Mouse (Mus musculus) liver, embryonic 16.5 days (tissue): ENCODE results near the gene Adamts8. TPM values are rescaled to one million over a fixed set of nuclear protein-coding genes. Genes with fewer than 3 reads are reported as not detected.

Experiments
- ATAC-seq: fragments of 200-750 bp; cut with Nextera tagmentation; 2 replicates; pipeline ENCODE4 v1.8.0; 2017; ENCODE audit warnings: low read depth, mild to moderate bottlenecking, moderate number of reproducible peaks, moderate library complexity
- H3K27ac ChIP-seq: fragments of 300-500 bp; sonication (generic); 2 replicates; pipeline ENCODE4 v1.5.1; 2014; ENCODE audit warnings: mild to moderate bottlenecking, low read length
- H3K27me3 ChIP-seq: fragments of 300-500 bp; sonication (generic); 2 replicates; pipeline ENCODE4 v1.6.1; 2014; ENCODE audit warnings: low read depth, low read length, mixed read lengths; ENCODE audit not compliant: control insufficient read depth, insufficient read depth
- H3K36me3 ChIP-seq: fragments of 300-500 bp; sonication (generic); 2 replicates; pipeline ENCODE4 v1.6.1; 2014; ENCODE audit warnings: mild to moderate bottlenecking; ENCODE audit not compliant: control insufficient read depth, insufficient read depth
- H3K4me1 ChIP-seq: fragments of 300-500 bp; sonication (generic); 2 replicates; pipeline ENCODE4 v1.6.1; 2014; ENCODE audit warnings: low read depth, low read length, mixed read lengths; ENCODE audit not compliant: control insufficient read depth
- H3K4me2 ChIP-seq: fragments of 300-500 bp; sonication (generic); 2 replicates; pipeline ENCODE4 v1.6.1; 2014; ENCODE audit warnings: low read depth, low read length, mixed read lengths
- H3K4me3 ChIP-seq: fragments of 300-500 bp; sonication (generic); 2 replicates; pipeline ENCODE4 v1.5.1; 2014; ENCODE audit warnings: low read depth, mild to moderate bottlenecking, low read length
- H3K9ac ChIP-seq: fragments of 300-500 bp; sonication (generic); 2 replicates; pipeline ENCODE4 v1.6.1; 2014; ENCODE audit warnings: low read depth, low read length
- H3K9me3 ChIP-seq: fragments of 300-500 bp; sonication (generic); replicated peaks from 2 replicates; pipeline ENCODE4 v1.6.1; 2016; ENCODE audit warnings: low read length; ENCODE audit not compliant: control insufficient read depth
- WGBS: fragments of 180-500 bp; shearing (Covaris S2); extraction: QIAGEN DNeasy Blood & Tissue Kit; methylation state at CpG from one replicate; pipeline ENCODE4 v1.1.7; 2014; ENCODE audit not compliant: insufficient replicate concordance; 5-methylcytosine and 5-hydroxymethylcytosine counted together
- polyA plus RNA-seq: library from polyadenylated mRNA; unstranded; fragments of >200 nt; fragmentation: Nextera tagmentation; extraction: Ambion mirVana; gene quantifications from 2 replicates; pipeline ENCODE4 v1.2.1, GENCODE M21; 2015

Adamts8 gene
- polyA plus RNA-seq, 1 experiment from 2014 or later: 0.18 TPM

- 40% methylated on average over 5 of the region's 5 CpGs for WGBS
- Histone ChIP-seq H3K27me3 (no peaks in the 10 kb centered on the region), H3K4me3 (no peak overlapping the region), H3K9me3 (no peaks in the 10 kb centered on the region), H3K27ac (no peak overlapping the region), H3K36me3 (no peaks in the 10 kb centered on the region), H3K4me2 (no peak overlapping the region), H3K9ac (no peak overlapping the region), H3K4me1 (no peaks in the 10 kb centered on the region; the same call in 1 of the 2 replicates)
- no peak for ATAC-seq
These were observed 34.6 kb upstream of the Adamts8 start for GRCm38 (mm10) chr9:30907677-30908295.

- H3K4me3 ChIP-seq: no peak overlapping the region
- 70% methylated on average over 5 of the region's 5 CpGs for WGBS
- no peak overlapping the region for H3K4me2 ChIP-seq
- H3K27ac ChIP-seq: no peak overlapping the region
- no peaks in the 10 kb centered on the region for H3K9me3 ChIP-seq
- no peaks in the 10 kb centered on the region for H3K36me3 ChIP-seq
- no peaks in the 10 kb centered on the region for H3K27me3 ChIP-seq
- no peak for ATAC-seq
- no peaks in the 10 kb centered on the region; the same call in 1 of the 2 replicates for H3K4me1 ChIP-seq
- no peak overlapping the region for H3K9ac ChIP-seq
These were observed 34.1 kb upstream of the Adamts8 start for GRCm38 (mm10) chr9:30908296-30908690.

DNA sequence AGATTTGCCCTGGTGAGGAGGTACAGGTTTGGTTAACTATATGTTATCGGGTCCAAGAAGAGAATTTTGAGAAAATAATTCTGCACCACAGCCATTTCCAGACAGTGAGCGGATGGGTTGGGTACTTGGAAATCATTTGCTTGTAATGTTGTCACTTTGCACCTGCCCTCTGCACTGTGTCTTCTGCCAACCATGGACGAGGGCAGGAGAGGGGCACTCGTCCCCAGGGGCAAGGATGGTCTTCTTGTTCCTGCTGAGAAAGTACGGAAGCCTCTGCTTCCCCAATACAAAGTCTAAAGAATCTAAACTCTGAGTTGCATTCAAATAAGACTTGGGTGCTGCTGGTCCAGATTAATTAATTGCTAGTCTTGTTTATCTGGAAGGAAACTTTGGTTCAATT is 33.4 kb upstream of the Adamts8 start:
- Histone ChIP-seq H3K4me2 (no peak overlapping the region), H3K9ac (no peak overlapping the region), H3K4me1 (no peaks in the 10 kb centered on the region; the same call in 1 of the 2 replicates), H3K36me3 (no peaks in the 10 kb centered on the region), H3K27me3 (no peaks in the 10 kb centered on the region), H3K9me3 (no peaks in the 10 kb centered on the region), H3K4me3 (no peak overlapping the region), H3K27ac (no peak overlapping the region)
- no peak for ATAC-seq
- 57% methylated on average over 5 of the region's 5 CpGs for WGBS

DNA sequence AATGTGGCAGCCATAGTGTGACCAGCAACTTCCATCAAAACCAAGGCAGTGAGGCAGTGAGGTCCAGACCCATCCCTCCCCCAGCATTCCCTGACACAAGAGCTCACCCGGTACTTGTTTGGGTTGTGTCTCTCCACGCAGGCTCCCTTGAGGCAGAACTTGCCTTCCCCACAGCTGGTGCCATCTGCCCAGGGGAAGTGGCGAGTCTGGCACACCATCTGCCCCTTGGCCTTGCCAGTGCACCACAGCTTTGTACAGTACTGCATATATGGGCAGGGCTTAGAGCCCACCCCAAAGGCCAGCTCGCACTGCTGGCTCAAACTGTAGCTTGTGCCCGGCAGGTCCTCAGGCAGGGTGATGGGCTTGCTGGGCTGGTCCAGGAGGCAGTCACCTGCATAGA is 31.9 kb upstream of the Adamts8 start:
- no peak overlapping the region for H3K4me3 ChIP-seq
- 76% methylated on average over 5 of the region's 5 CpGs for WGBS

DNA sequence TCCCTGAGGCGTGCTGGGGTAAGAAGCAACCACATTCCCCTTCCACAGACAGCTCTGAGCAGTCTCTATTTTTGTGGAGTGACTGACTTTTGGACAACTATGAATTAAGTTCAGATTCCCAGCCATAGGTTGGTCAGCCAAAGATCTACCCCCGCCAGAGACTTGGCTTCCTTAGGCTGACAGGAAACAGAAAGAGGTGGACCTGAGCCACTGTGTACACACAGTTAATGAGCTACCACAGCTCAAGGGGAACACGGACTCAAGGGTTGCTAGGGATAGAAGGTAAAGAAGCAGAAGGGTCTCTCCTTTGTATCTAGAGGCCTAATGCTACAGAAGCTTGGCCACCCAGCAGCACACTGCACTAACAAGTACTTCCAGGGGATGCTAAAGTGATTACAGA is 30.2 kb upstream of the Adamts8 start:
- ATAC-seq: peak; percentile 58; the same call in 1 of the 2 replicates
- Histone ChIP-seq H3K4me2 (no peak overlapping the region), H3K9me3 (no peaks in the 10 kb centered on the region), H3K4me3 (no peak overlapping the region), H3K27ac (no peak overlapping the region), H3K27me3 (no peaks in the 10 kb centered on the region), H3K36me3 (no peaks in the 10 kb centered on the region), H3K4me1 (no peaks in the 10 kb centered on the region; the same call in 1 of the 2 replicates), H3K9ac (no peak overlapping the region)
- 35% methylated on average over 3 of the region's 3 CpGs for WGBS

More for the DNA sequence above, 31.9 kb upstream of the Adamts8 start:
- Histone ChIP-seq H3K9me3 (no peaks in the 10 kb centered on the region), H3K4me1 (no peaks in the 10 kb centered on the region; the same call in 1 of the 2 replicates), H3K27ac (no peak overlapping the region), H3K9ac (no peak overlapping the region), H3K27me3 (no peaks in the 10 kb centered on the region), H3K4me2 (no peak overlapping the region), H3K36me3 (no peaks in the 10 kb centered on the region)
- no peak for ATAC-seq

GRCm38 (mm10) chr9:30913429-30913828 is 28.9 kb upstream of the Adamts8 start:
- Histone ChIP-seq H3K4me3 (no peak overlapping the region), H3K27me3 (no peaks in the 10 kb centered on the region), H3K4me1 (no peaks in the 10 kb centered on the region; the same call in 1 of the 2 replicates), H3K36me3 (no peaks in the 10 kb centered on the region), H3K9ac (no peak overlapping the region), H3K4me2 (no peak overlapping the region), H3K9me3 (no peaks in the 10 kb centered on the region), H3K27ac (no peak overlapping the region)
- ATAC-seq: no peak
- WGBS: 53% methylated on average over 3 of the region's 3 CpGs

- WGBS: 40% methylated on average over 2 of the region's 2 CpGs
- H3K36me3 ChIP-seq: no peaks in the 10 kb centered on the region
- H3K9me3 ChIP-seq: no peaks in the 10 kb centered on the region
- no peaks in the 10 kb centered on the region for H3K27me3 ChIP-seq
- no peaks in the 10 kb centered on the region; the same call in 1 of the 2 replicates for H3K4me1 ChIP-seq
- no peak overlapping the region for H3K9ac ChIP-seq
- no peak overlapping the region for H3K27ac ChIP-seq
- H3K4me2 ChIP-seq: no peak overlapping the region
- H3K4me3 ChIP-seq: no peak overlapping the region
- no peak for ATAC-seq
These were observed 28.1 kb upstream of the Adamts8 start for GRCm38 (mm10) chr9:30914241-30914640.

GRCm38 (mm10) chr9:30916266-30916968 is 25.9 kb upstream of the Adamts8 start:
- H3K4me1 ChIP-seq: no peaks in the 10 kb centered on the region; the same call in 1 of the 2 replicates
- 59% methylated on average over 6 of the region's 6 CpGs for WGBS
- no peaks in the 10 kb centered on the region for H3K9me3 ChIP-seq
- H3K4me2 ChIP-seq: no peak overlapping the region
- H3K9ac ChIP-seq: no peak overlapping the region
- no peak overlapping the region for H3K27ac ChIP-seq
- no peak overlapping the region for H3K4me3 ChIP-seq
- no peak for ATAC-seq
- H3K27me3 ChIP-seq: peaks cover 3% of the 10 kb centered on the region
- H3K36me3 ChIP-seq: no peaks in the 10 kb centered on the region
